8 mouse cellular contexts compared by ENCODE assay signal in the genomic region with DNA sequence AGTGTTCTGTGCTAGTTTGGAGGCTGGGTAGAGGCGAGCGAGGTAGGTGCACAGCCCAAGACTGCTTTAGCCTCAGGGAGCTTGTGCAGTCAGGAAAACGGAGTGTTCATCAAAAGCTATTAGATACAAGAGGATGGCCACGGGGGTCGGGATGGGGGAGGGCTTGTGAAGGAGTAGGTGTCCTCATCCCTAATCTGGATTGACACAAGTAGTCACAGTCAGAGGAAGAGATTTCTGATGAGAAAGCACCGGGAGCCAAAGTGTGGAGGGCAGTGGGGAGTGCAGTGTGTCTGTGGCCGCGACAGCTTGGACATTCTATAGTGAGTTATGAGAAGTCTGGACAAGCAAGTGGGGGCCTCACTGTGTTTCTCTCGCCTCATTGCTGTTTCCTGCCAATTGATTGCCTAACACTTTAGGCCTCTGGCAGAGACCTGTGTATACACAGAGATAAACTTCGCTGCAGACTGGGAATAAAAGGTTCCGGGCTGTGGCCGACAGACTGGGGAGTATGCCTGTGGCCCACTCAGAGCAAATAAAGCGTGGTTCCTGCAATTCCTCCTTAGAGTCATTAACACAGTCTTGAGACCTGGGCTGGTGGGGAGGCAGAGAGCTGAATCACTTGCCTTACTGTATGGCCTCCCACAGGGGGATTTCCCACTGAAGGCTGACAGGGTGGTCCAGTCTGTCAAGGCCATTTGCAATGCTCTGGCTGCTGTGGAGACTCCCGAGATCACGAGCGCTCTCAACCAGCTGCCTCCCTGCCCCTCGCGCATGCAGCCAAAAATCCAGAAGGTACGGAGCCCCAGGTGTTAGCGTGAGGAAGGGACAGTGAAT. TPM values are rescaled to one million over a fixed set of nuclear protein-coding genes. Genes with fewer than 3 reads are reported as not detected.
A peak's percentile ranks its signal among the peaks of the same experiment; 100 is the strongest.
DNase-seq lines count a peak whose midpoint lies in the region; ATAC-seq lines count a peak whose summit lies in the region.

No protein-coding gene starts in this region.

- no peak overlapping the region for H3K9ac ChIP-seq in midbrain, embryonic 11.5 days (ENCODE audit: low read length)
- no peak overlapping the region for H3K9ac ChIP-seq in midbrain, embryonic 15.5 days

- no peaks in the 10 kb centered on the region for H3K27me3 ChIP-seq in midbrain, embryonic 11.5 days (ENCODE audit: control insufficient read depth, insufficient read depth, low read length)
- no peaks in the 10 kb centered on the region for H3K27me3 ChIP-seq in midbrain, embryonic 15.5 days (replicated peaks)
- no peaks in the 10 kb centered on the region for H3K27me3 ChIP-seq in limb, embryonic 10.5 days (ENCODE audit: low read depth, poor library complexity, severe bottlenecking)

- H3K9me3 ChIP-seq in midbrain, embryonic 11.5 days (ENCODE audit: control insufficient read depth, low read length) = no peaks in the 10 kb centered on the region
- no peaks in the 10 kb centered on the region for H3K9me3 ChIP-seq in midbrain, embryonic 15.5 days
- no peaks in the 10 kb centered on the region for H3K9me3 ChIP-seq in limb, embryonic 10.5 days (replicated peaks)

- H3K4me1 ChIP-seq in midbrain, embryonic 11.5 days (ENCODE audit: control insufficient read depth, insufficient read depth, low read length) = peaks cover 40% of the 10 kb centered on the region
- peaks cover 10% of the 10 kb centered on the region for H3K4me1 ChIP-seq in midbrain, embryonic 15.5 days
- peaks cover 37% of the 10 kb centered on the region for H3K4me1 ChIP-seq in limb, embryonic 10.5 days

- WGBS in midbrain, embryonic 11.5 days = 57% methylated on average over 20 of the region's 20 CpGs
- 40% methylated on average over 20 of the region's 20 CpGs for WGBS in midbrain, embryonic 15.5 days
- 60% methylated on average over 20 of the region's 20 CpGs for WGBS in limb, embryonic 10.5 days

- no peak overlapping the region for H3K4me3 ChIP-seq in midbrain, embryonic 11.5 days (ENCODE audit: low read depth, low read length)
- H3K4me3 ChIP-seq in midbrain, embryonic 15.5 days = no peak overlapping the region
- H3K4me3 ChIP-seq in limb, embryonic 10.5 days = no peak overlapping the region

- H3K36me3 ChIP-seq in midbrain, embryonic 11.5 days (ENCODE audit: control insufficient read depth, insufficient read depth, low read length) = peaks cover 27% of the 10 kb centered on the region
- H3K36me3 ChIP-seq in midbrain, embryonic 15.5 days (replicated peaks) = peaks cover 5% of the 10 kb centered on the region; the same call in 1 of the 2 replicates
- H3K36me3 ChIP-seq in limb, embryonic 10.5 days = peaks cover 32% of the 10 kb centered on the region

- peak overlapping the region; percentile 32 for H3K27ac ChIP-seq in midbrain, embryonic 11.5 days (ENCODE audit: low read depth, low read length)
- no peak overlapping the region for H3K27ac ChIP-seq in midbrain, embryonic 15.5 days
- H3K27ac ChIP-seq in limb, embryonic 10.5 days = peak overlapping the region; percentile 9; the same call in 1 of the 2 replicates

- DNase-seq in midbrain, embryonic 11.5 days (ENCODE audit: low spot score, missing footprints) = no peak
- no peak for DNase-seq in limb, embryonic 10.5 days (ENCODE audit: low spot score)
- peak; percentile 61 for DNase-seq in skeletal muscle tissue, adult 2 months (ENCODE audit: low read depth, low spot score)
- no peak for DNase-seq in adrenal gland, postnatal 4 days (ENCODE audit: low spot score in 2 of 2)
- DNase-seq in layer of hippocampus, adult 9-10 months (ENCODE audit: low spot score) = no peak
- DNase-seq in thymus, postnatal 10 days (ENCODE audit: low spot score in 2 of 2) = no peak

- ATAC-seq in midbrain, embryonic 11.5 days (ENCODE audit: low FRiP score) = no peak
- ATAC-seq in midbrain, embryonic 15.5 days (replicated peaks) = no peak
- peak; percentile 46 for ATAC-seq in granulocyte monocyte progenitor cell, adult 5-6 weeks (replicated peaks; ENCODE audit: poor library complexity, severe bottlenecking)

- H3K4me2 ChIP-seq in midbrain, embryonic 11.5 days = no peak overlapping the region
- no peak overlapping the region for H3K4me2 ChIP-seq in midbrain, embryonic 15.5 days

RNA-seq across cellular contexts. Expression of a gene that starts 31.4 kb away (rescaled TPM):
- polyA plus RNA-seq in midbrain, embryonic 11.5 days (2014; fragmentation: Nextera tagmentation; extraction: Ambion mirVana) = 15.5 and 16.3 TPM in 2 replicates
- polyA plus RNA-seq in midbrain, embryonic 15.5 days (2015; fragmentation: Nextera tagmentation; extraction: Ambion mirVana) = 16.2 and 17.1 TPM in 2 replicates
- total RNA-seq in granulocyte monocyte progenitor cell, adult 5-6 weeks (2014; fragmentation: Nextera tagmentation) = 2.4 and 3.2 TPM in 2 replicates
- total RNA-seq in granulocyte monocyte progenitor cell, adult 5-6 weeks (2017) = 1.1 and 1.4 TPM in 2 replicates
- 6.1 and 7.4 TPM in 2 replicates for polyA plus RNA-seq in limb, embryonic 10.5 days (2016; fragmentation: Nextera tagmentation; extraction: Ambion mirVana)
- total RNA-seq in adrenal gland, postnatal 4 days (2021) = 10 to 100 TPM; 11.0 to 11.2 TPM

RNA-seq across cellular contexts. Expression of a gene that starts 46.5 kb away (rescaled TPM):
- 36.5 TPM in 2 replicates for polyA plus RNA-seq in midbrain, embryonic 11.5 days (2014; fragmentation: Nextera tagmentation; extraction: Ambion mirVana)
- 44.3 and 45.4 TPM in 2 replicates for polyA plus RNA-seq in midbrain, embryonic 15.5 days (2015; fragmentation: Nextera tagmentation; extraction: Ambion mirVana)
- total RNA-seq in granulocyte monocyte progenitor cell, adult 5-6 weeks (2014; fragmentation: Nextera tagmentation) = 92.5 and 103 TPM in 2 replicates
- 77.9 and 121 TPM in 2 replicates for total RNA-seq in granulocyte monocyte progenitor cell, adult 5-6 weeks (2017)
- polyA plus RNA-seq in limb, embryonic 10.5 days (2016; fragmentation: Nextera tagmentation; extraction: Ambion mirVana) = 35.0 and 43.4 TPM in 2 replicates
- 100 to 1,000 TPM; 119 to 122 TPM for total RNA-seq in adrenal gland, postnatal 4 days (2021)

RNA-seq across cellular contexts. Expression of a gene that starts 54.0 kb away (rescaled TPM):
- polyA plus RNA-seq in midbrain, embryonic 11.5 days (2014; fragmentation: Nextera tagmentation; extraction: Ambion mirVana) = 49.5 and 53.0 TPM in 2 replicates
- 29.2 and 30.1 TPM in 2 replicates for polyA plus RNA-seq in midbrain, embryonic 15.5 days (2015; fragmentation: Nextera tagmentation; extraction: Ambion mirVana)
- total RNA-seq in granulocyte monocyte progenitor cell, adult 5-6 weeks (2014; fragmentation: Nextera tagmentation) = 52.3 and 53.9 TPM in 2 replicates
- total RNA-seq in granulocyte monocyte progenitor cell, adult 5-6 weeks (2017) = 75.7 and 78.5 TPM in 2 replicates
- polyA plus RNA-seq in limb, embryonic 10.5 days (2016; fragmentation: Nextera tagmentation; extraction: Ambion mirVana) = 52.3 and 52.7 TPM in 2 replicates
- total RNA-seq in adrenal gland, postnatal 4 days (2021) = 10 to 100 TPM; 71.6 to 75.0 TPM
